Mouse (Mus musculus) gastrocnemius, postnatal 4 days (tissue): ENCODE data around the gene Gm35134. TPM values are rescaled to one million over a fixed set of nuclear protein-coding genes. Genes with fewer than 3 reads are reported as not detected.
"Not testable (repeated sequence)": the region's sequence is repeated elsewhere in the genome, so short reads cannot be mapped to it uniquely, and the experiment has no call there.

Experiments
- DNase-seq, 2 experiments: peaks; one replicate each; pipeline ENCODE4 v3.0.0; 2021 to 2022; ENCODE audit warnings: low spot score in 2 of 2, mixed read lengths in 2 of 2
- long read RNA-seq, 2 experiments: library from polyadenylated mRNA; stranded (forward); transcript quantifications; one replicate each; pipeline ENCODE4 v2.0.0; 2021
- total RNA-seq, 2 experiments: library from RNA; stranded (reverse); gene quantifications; 2 replicates each; pipeline ENCODE4 v1.2.3; 2021

The Gm35134 gene
- not detected for total RNA-seq
- long read RNA-seq, experiment 1: 0 reads
- long read RNA-seq, experiment 2: 0 reads

DNA sequence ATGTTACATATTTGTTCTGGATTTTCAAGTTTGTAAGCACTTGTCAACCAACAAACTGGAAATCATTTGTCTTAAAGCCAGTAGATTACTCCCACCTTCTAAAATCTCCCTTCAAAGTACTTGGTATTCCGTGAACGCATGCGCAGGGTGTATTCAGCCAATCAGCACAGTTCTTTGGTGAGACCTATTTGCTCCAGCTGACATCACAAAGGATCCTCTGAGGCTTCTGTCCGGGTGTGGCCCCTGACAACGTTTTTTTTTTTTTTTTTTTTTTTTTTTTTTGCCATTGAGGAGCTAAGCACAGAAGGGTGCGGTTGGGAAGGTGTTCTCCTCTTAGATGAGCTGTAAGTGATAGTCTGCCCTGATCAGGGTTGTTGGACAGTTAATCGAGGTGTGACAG, at the start of gene Gm35134:
Gene Gm35134 (plus strand): TSS at position 301 of the 400 bp plus-strand sequence.
- DNase-seq: not testable (repeated sequence)
